Mouse (Mus musculus): ENCODE results near the gene Ccdc63.

- no peak for TF ChIP-seq CTCF (IDR thresholded peaks at IDR 0.05; ENCODE audit: control insufficient read depth, insufficient read depth, insufficient read length)
- TF ChIP-seq MYOD1 (IDR thresholded peaks at IDR 0.05; ENCODE audit: control insufficient read depth, insufficient read length, low read depth) = no peak
- TF ChIP-seq FOSL1 (IDR thresholded peaks at IDR 0.05; ENCODE audit: insufficient read depth, low read length, poor library complexity, severe bottlenecking) = no peak
- TF ChIP-seq MYOG (IDR thresholded peaks at IDR 0.05; ENCODE audit: control insufficient read depth, extremely low read depth, insufficient read length) = no peak
- TF ChIP-seq CEBPB (IDR thresholded peaks at IDR 0.05; ENCODE audit: low read depth) = no peak
- no peak for TF ChIP-seq MAX (IDR thresholded peaks at IDR 0.05)
- TF ChIP-seq USF1 (IDR thresholded peaks at IDR 0.05; ENCODE audit: low read depth) = no peak
Observed at GRCm38 (mm10) chr5:122157827-122158381, 17.3 kb upstream of the Ccdc63 start, which contains the start of gene Ppp1cc.
